Mouse (Mus musculus) kidney, postnatal 25 days (tissue): ENCODE data around the gene Stard3.

Experiments used
- DNase-seq, 2 experiments: peaks; one replicate each; pipeline ENCODE4 v3.0.0; 2021; ENCODE audit warnings: mixed read lengths in 2 of 2

The Stard3 gene

GRCm38 (mm10) chr11:98358161-98359083 lies at the start of gene Stard3:
TSS of gene Stard3 (plus strand) at chr11:98358368.
- DNase-seq: peak; percentile 96 to 97

GRCm38 (mm10) chr11:98313790-98314323 lies 44.3 kb upstream of the Stard3 start:
- DNase-seq: peak; percentile 72 to 81

GRCm38 (mm10) chr11:98317479-98317878 lies 40.7 kb upstream of the Stard3 start:
- DNase-seq: no peak

- DNase-seq: no peak
Measured at GRCm38 (mm10) chr11:98318421-98319116, 39.6 kb upstream of the Stard3 start.

- no peak for DNase-seq
Measured at GRCm38 (mm10) chr11:98319120-98319519, 39.0 kb upstream of the Stard3 start.

GRCm38 (mm10) chr11:98319544-98319943 lies 38.6 kb upstream of the Stard3 start:
- DNase-seq: no peak

- no peak for DNase-seq
Measured at GRCm38 (mm10) chr11:98319944-98320343, 38.2 kb upstream of the Stard3 start.

GRCm38 (mm10) chr11:98320381-98320780 lies 37.8 kb upstream of the Stard3 start:
- no peak for DNase-seq

GRCm38 (mm10) chr11:98320806-98321676 lies 37.1 kb upstream of the Stard3 start:
- DNase-seq: no peak

GRCm38 (mm10) chr11:98321677-98322003 lies 36.5 kb upstream of the Stard3 start:
- no peak for DNase-seq

- no peak for DNase-seq
Measured at GRCm38 (mm10) chr11:98322159-98322558, 36.0 kb upstream of the Stard3 start.

GRCm38 (mm10) chr11:98323136-98323866 lies 34.9 kb upstream of the Stard3 start:
- no peak for DNase-seq

- peak in 1 of 2 experiments; percentile 59 for DNase-seq
Measured at GRCm38 (mm10) chr11:98323933-98324332, 34.2 kb upstream of the Stard3 start.

GRCm38 (mm10) chr11:98325191-98325820 lies 32.9 kb upstream of the Stard3 start:
- no peak for DNase-seq

GRCm38 (mm10) chr11:98325821-98326218 lies 32.3 kb upstream of the Stard3 start:
- no peak for DNase-seq

GRCm38 (mm10) chr11:98326741-98327135 lies 31.4 kb upstream of the Stard3 start:
- no peak for DNase-seq

GRCm38 (mm10) chr11:98327136-98328030 lies 30.8 kb upstream of the Stard3 start:
- DNase-seq: no peak

GRCm38 (mm10) chr11:98328031-98328370 lies 30.2 kb upstream of the Stard3 start:
- no peak for DNase-seq

GRCm38 (mm10) chr11:98328371-98329069 lies 29.6 kb upstream of the Stard3 start:
- no peak for DNase-seq
